Mouse (Mus musculus): ENCODE results near the gene Fbxw7. TPM values are rescaled to one million over a fixed set of nuclear protein-coding genes. Genes with fewer than 3 reads are reported as not detected.

Fbxw7 gene
- 8.6 and 13.3 TPM in 2 replicates for polyA plus RNA-seq (2012; ENCODE audit: low replicate concordance)

DNA sequence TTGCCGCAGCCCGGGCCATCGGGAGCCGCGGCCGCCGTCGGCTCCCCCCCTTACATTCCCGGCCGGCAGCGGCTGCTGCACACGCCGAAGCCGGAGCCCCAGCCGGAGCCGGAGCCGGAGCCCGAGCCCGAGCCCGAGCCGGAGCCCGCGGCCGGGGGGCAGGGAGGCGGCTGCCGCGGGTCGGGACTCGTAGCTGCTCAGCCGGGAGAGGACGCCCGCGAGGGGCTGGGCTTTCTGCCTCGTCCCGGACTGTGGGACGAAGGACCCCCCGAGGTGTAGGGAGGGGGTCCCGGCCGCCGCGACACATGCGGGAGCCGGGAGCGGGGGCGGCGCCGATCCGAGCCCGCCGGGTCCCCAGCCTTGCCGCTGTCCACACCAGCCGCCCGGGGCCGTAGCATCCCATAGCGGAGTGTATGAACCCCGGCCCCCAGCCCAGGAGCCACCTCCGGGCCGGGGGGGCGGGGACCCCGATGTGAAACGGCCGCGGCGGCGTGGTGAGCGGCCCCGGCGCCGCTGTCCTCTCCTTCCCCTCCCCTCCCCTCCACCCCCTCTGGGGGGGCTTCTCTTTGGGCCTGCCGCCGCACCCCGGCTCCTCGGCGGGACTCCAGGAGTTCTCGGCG, at the start of gene Fbxw7:
Fbxw7 (plus strand) TSS at position 507 of the 620 bp plus-strand sequence.

Other genes with a start within 250 kb of the Fbxw7 start
- 20.3 and 38.6 TPM in 2 replicates for gene Arfip1, start 232.6 kb upstream of the Fbxw7 start, polyA plus RNA-seq (2012; ENCODE audit: low replicate concordance)
- not detected in 2 replicates for gene Tigd4, start 221.7 kb upstream of the Fbxw7 start, polyA plus RNA-seq (2012; ENCODE audit: low replicate concordance)
- 7.8 and 8.5 TPM in 2 replicates for gene Tmem154, start 149.1 kb upstream of the Fbxw7 start, polyA plus RNA-seq (2012; ENCODE audit: low replicate concordance)